Mouse (Mus musculus) C2C12 (cell line): ENCODE measurements around the gene Cntf.

ENCODE experiments used
- CEBPB ChIP-seq: IDR thresholded peaks from one replicate; pipeline ENCODE4 v1.6.1; 2011; ENCODE audit warnings: low read depth, mild to moderate bottlenecking, control low read depth, moderate library complexity
- CTCF ChIP-seq: IDR thresholded peaks from one replicate; pipeline ENCODE4 v1.5.1; 2011; ENCODE audit not compliant: control insufficient read depth, insufficient read depth, insufficient read length
- MAX ChIP-seq: IDR thresholded peaks from one replicate; pipeline ENCODE4 v1.6.1; 2011; ENCODE audit warnings: mild to moderate bottlenecking, control low read depth
- MYOD1 ChIP-seq: IDR thresholded peaks from one replicate; pipeline ENCODE4 v1.6.1; 2011; ENCODE audit warnings: low read depth; ENCODE audit not compliant: control insufficient read depth, insufficient read length
- MYOG ChIP-seq: IDR thresholded peaks from one replicate; pipeline ENCODE4 v1.6.1; 2011; ENCODE audit not compliant: control insufficient read depth, insufficient read length; ENCODE audit errors: extremely low read depth
- USF1 ChIP-seq: IDR thresholded peaks from one replicate; pipeline ENCODE4 v1.6.1; 2011; ENCODE audit warnings: low read depth, mild to moderate bottlenecking, control low read depth, moderate library complexity

DNA sequence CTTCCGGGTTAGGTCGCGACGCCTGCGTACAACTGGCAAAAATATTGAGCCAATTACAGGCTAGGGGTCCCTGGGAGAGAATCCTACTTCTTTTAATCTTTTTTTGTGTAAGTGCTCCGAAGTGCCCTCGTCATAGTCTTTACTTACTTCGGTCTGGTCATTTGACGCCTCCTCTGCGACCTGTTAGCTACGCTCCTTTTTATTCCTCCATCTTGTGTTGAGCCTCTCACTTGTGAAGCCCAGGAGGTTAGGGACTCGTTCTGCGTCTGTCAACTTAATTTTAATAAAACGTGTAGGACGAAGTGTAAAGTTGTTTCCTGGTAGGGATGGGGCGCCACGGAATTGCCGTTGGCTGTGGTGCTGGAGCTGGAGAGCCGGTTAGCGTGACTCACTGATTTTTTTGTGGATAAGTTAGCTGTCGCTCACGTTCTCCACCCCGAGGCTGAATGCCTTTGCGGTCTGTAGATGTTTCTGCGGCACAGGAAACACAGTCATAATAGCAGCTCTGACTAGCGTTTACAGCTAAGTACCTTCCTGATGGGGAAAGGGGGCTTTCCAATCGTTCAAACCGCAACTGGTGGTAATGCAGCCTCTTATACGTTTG lies 31.0 kb upstream of the Cntf start:
- TF ChIP-seq CTCF (no peak), MAX (peak; percentile 76), USF1 (no peak), MYOD1 (no peak), MYOG (no peak), CEBPB (no peak)
